17 mouse cellular contexts compared by ENCODE assay signal in the genomic region with DNA sequence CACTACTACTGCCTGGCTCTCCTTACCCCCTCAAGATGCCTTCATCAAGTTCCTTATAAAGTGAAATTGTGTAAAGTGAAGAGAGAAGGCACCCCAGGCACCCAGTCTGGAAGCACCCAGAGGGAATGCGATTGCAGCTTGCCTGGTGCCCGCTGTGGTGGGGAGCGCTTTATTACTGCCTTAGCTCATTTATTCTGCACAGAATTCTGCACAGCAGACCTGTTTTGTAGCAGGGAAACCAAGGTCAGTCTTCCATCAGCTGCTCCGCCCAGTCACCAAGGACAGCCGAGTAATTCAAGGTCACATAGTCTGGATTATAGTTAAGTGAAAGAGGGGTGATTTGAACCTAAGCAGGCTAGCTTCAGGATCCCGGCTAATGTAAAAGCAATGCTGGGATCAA. TPM values are rescaled to one million over a fixed set of nuclear protein-coding genes. Genes with fewer than 3 reads are reported as not detected.
DNase-seq lines count a peak whose midpoint lies in the region; ATAC-seq lines count a peak whose summit lies in the region.
"Had no signal": no experiment of that assay in that cellular context is flagged by ENCODE, and none has a peak within 500 bp of the region (broad histone marks: within the 10 kb centered on the region; RNA-seq: fewer than 3 reads in every experiment).

No protein-coding gene starts in this region.

- H3K36me3 ChIP-seq in lung, embryonic 15.5 days, result no peaks in the 10 kb centered on the region
- no peaks in the 10 kb centered on the region for H3K36me3 ChIP-seq in embryonic facial prominence, embryonic 13.5 days
- H3K36me3 ChIP-seq in limb, embryonic 13.5 days, result no peaks in the 10 kb centered on the region
- H3K36me3 ChIP-seq: embryonic facial prominence, embryonic 15.5 days; heart, embryonic 13.5 days; intestine, embryonic 15.5 days; liver, embryonic 12.5 days had no signal

- no peak overlapping the region for H3K4me3 ChIP-seq in lung, embryonic 15.5 days
- H3K4me3 ChIP-seq in embryonic facial prominence, embryonic 13.5 days, result no peak overlapping the region
- no peak overlapping the region for H3K4me3 ChIP-seq in limb, embryonic 13.5 days
- H3K4me3 ChIP-seq: embryonic facial prominence, embryonic 15.5 days; heart, embryonic 13.5 days; intestine, embryonic 15.5 days; liver, embryonic 12.5 days had no signal

- H3K27me3 ChIP-seq in lung, embryonic 15.5 days, result no peaks in the 10 kb centered on the region
- H3K27me3 ChIP-seq in embryonic facial prominence, embryonic 13.5 days, result no peaks in the 10 kb centered on the region
- H3K27me3 ChIP-seq in limb, embryonic 13.5 days, result no peaks in the 10 kb centered on the region
- H3K27me3 ChIP-seq: embryonic facial prominence, embryonic 15.5 days; intestine, embryonic 15.5 days; liver, embryonic 12.5 days had no signal

- ATAC-seq in lung, embryonic 15.5 days (ENCODE audit: borderline replicate concordance, extremely low read depth, low FRiP score, low TSS enrichment), result no peak
- ATAC-seq in embryonic facial prominence, embryonic 13.5 days (ENCODE audit: insufficient number of reproducible peaks, insufficient read depth, low FRiP score, low TSS enrichment, low read depth), result no peak
- no peak for ATAC-seq in limb, embryonic 13.5 days (ENCODE audit: low FRiP score, low read depth)
- ATAC-seq: intestine, embryonic 15.5 days; liver, embryonic 12.5 days had no signal

- H3K9ac ChIP-seq in lung, embryonic 15.5 days, result no peak overlapping the region
- no peak overlapping the region for H3K9ac ChIP-seq in embryonic facial prominence, embryonic 13.5 days
- H3K9ac ChIP-seq in limb, embryonic 13.5 days, result no peak overlapping the region
- H3K9ac ChIP-seq: embryonic facial prominence, embryonic 15.5 days; heart, embryonic 13.5 days; intestine, embryonic 15.5 days; liver, embryonic 12.5 days had no signal

- peak; percentile 39 for DNase-seq in adrenal gland, postnatal 14 days
- no peak for DNase-seq in adrenal gland, postnatal 10 days
- no peak for DNase-seq in lung, postnatal 4 days
- DNase-seq in cerebellum, adult 9-10 months, result no peak
- no peak for DNase-seq in left cerebral cortex, postnatal 25 days (ENCODE audit: low spot score in 2 of 2)
- DNase-seq: cerebellum, postnatal 36 days; layer of hippocampus, adult 9-11 months; lung, postnatal 10 days; right cerebral cortex, adult 18-20 months; thymus, postnatal 36 days had no signal

- no peaks in the 10 kb centered on the region for H3K9me3 ChIP-seq in lung, embryonic 15.5 days
- no peaks in the 10 kb centered on the region for H3K9me3 ChIP-seq in embryonic facial prominence, embryonic 13.5 days
- H3K9me3 ChIP-seq in limb, embryonic 13.5 days, result no peaks in the 10 kb centered on the region
- H3K9me3 ChIP-seq: embryonic facial prominence, embryonic 15.5 days; heart, embryonic 13.5 days; intestine, embryonic 15.5 days; liver, embryonic 12.5 days had no signal

- H3K4me1 ChIP-seq in lung, embryonic 15.5 days, result peaks cover 55% of the 10 kb centered on the region
- peaks cover 55% of the 10 kb centered on the region for H3K4me1 ChIP-seq in embryonic facial prominence, embryonic 13.5 days
- peaks cover 49% of the 10 kb centered on the region for H3K4me1 ChIP-seq in limb, embryonic 13.5 days

- no peak overlapping the region for H3K4me2 ChIP-seq in lung, embryonic 15.5 days
- no peak overlapping the region for H3K4me2 ChIP-seq in embryonic facial prominence, embryonic 13.5 days
- no peak overlapping the region; the same call in 1 of the 2 replicates for H3K4me2 ChIP-seq in limb, embryonic 13.5 days (replicated peaks)
- H3K4me2 ChIP-seq: embryonic facial prominence, embryonic 15.5 days; heart, embryonic 13.5 days; intestine, embryonic 15.5 days; liver, embryonic 12.5 days had no signal

- WGBS in lung, embryonic 15.5 days, result 88% methylated on average over 6 of the region's 6 CpGs
- 90% methylated on average over 6 of the region's 6 CpGs for WGBS in embryonic facial prominence, embryonic 13.5 days
- 85% methylated on average over 6 of the region's 6 CpGs for WGBS in limb, embryonic 13.5 days

- H3K27ac ChIP-seq in lung, embryonic 15.5 days, result peak overlapping the region; percentile 90
- H3K27ac ChIP-seq in embryonic facial prominence, embryonic 13.5 days, result peak overlapping the region; percentile 89
- peak overlapping the region; percentile 87; the same call in 1 of the 2 replicates for H3K27ac ChIP-seq in limb, embryonic 13.5 days
- H3K27ac ChIP-seq: heart, embryonic 13.5 days; intestine, embryonic 15.5 days; liver, embryonic 12.5 days had no signal

- intact Hi-C loops in left cerebral cortex, postnatal 25 days (cut with DNase I), result no loop called here

RNA-seq across cellular contexts. Expression of a gene that starts 14.7 kb away (rescaled TPM):
- total RNA-seq in adrenal gland, postnatal 14 days (2021), result 85.6 and 87.9 TPM in 2 replicates
- total RNA-seq in adrenal gland, postnatal 10 days (2021), result 10 to 100 TPM; 61.3 to 77.2 TPM
- 21.0 and 21.2 TPM in 2 replicates for polyA plus RNA-seq in lung, embryonic 15.5 days (2015; fragmentation: Nextera tagmentation; extraction: Ambion mirVana)
- polyA plus RNA-seq in embryonic facial prominence, embryonic 13.5 days (2015; fragmentation: Nextera tagmentation; extraction: Ambion mirVana), result 19.4 and 20.1 TPM in 2 replicates
- 16.2 and 17.0 TPM in 2 replicates for polyA plus RNA-seq in limb, embryonic 13.5 days (2015; fragmentation: Nextera tagmentation; extraction: Ambion mirVana)
- total RNA-seq in left cerebral cortex, postnatal 25 days (2021), result 10 to 100 TPM; 35.1 to 35.4 TPM
